In genomic region chr10:93325369-93325768, GRCm38 (mm10) we compare ENCODE assay signal across 12 mouse cellular contexts. TPM values are rescaled to one million over a fixed set of nuclear protein-coding genes. Genes with fewer than 3 reads are reported as not detected.
DNase-seq lines count a peak whose midpoint lies in the region; ATAC-seq lines count a peak whose summit lies in the region.
"Had no signal": no experiment of that assay in that cellular context is flagged by ENCODE, and none has a peak within 500 bp of the region (broad histone marks: within the 10 kb centered on the region; RNA-seq: fewer than 3 reads in every experiment).

No protein-coding gene starts in this region.

- no peak overlapping the region for H3K9ac ChIP-seq in kidney, embryonic 16.5 days (replicated peaks; ENCODE audit: low read length)
- no peak overlapping the region for H3K9ac ChIP-seq in limb, embryonic 15.5 days
- H3K9ac ChIP-seq: embryonic facial prominence, embryonic 15.5 days had no signal

- peak overlapping the region; percentile 79 for H3K27ac ChIP-seq in kidney, embryonic 16.5 days (ENCODE audit: low read length)
- H3K27ac ChIP-seq in limb, embryonic 15.5 days = peak overlapping the region; percentile 6; the same call in 1 of the 2 replicates
- H3K27ac ChIP-seq: stomach, postnatal 0 days had no signal

- no peak overlapping the region for H3K4me2 ChIP-seq in kidney, embryonic 16.5 days (replicated peaks; ENCODE audit: low read depth, low read length)
- no peak overlapping the region for H3K4me2 ChIP-seq in limb, embryonic 15.5 days
- H3K4me2 ChIP-seq: embryonic facial prominence, embryonic 15.5 days had no signal

- H3K36me3 ChIP-seq in kidney, embryonic 16.5 days (ENCODE audit: insufficient read depth, low read length) = no peaks in the 10 kb centered on the region
- no peaks in the 10 kb centered on the region for H3K36me3 ChIP-seq in limb, embryonic 15.5 days
- H3K36me3 ChIP-seq: embryonic facial prominence, embryonic 15.5 days had no signal

- no peak for DNase-seq in kidney, postnatal 10 days
- peak; percentile 70 for DNase-seq in 3T3-L1 (ENCODE audit: low read depth, low spot score)
- DNase-seq in CD4-positive, CD25-positive, alpha-beta regulatory T cell, adult 2 months (ENCODE audit: low read depth, low spot score) = peak; percentile 48
- DNase-seq in cerebellum, postnatal 10 days = no peak
- DNase-seq in ovary, adult 18-20 months (ENCODE audit: low spot score) = no peak
- DNase-seq: adrenal gland, adult 8-10 months; cerebellum, adult 18-20 months; lung, adult 2 months had no signal

- ATAC-seq in kidney, embryonic 16.5 days (ENCODE audit: low FRiP score, low TSS enrichment) = 0 out of 2 replicates have a peak, but pooled peaks have one; percentile 23
- no peak for ATAC-seq in limb, embryonic 15.5 days (ENCODE audit: insufficient number of reproducible peaks, low FRiP score, low TSS enrichment, low read depth)

- 37% methylated on average over 3 of the region's 3 CpGs for WGBS in kidney, embryonic 16.5 days
- WGBS in limb, embryonic 15.5 days = 56% methylated on average over 3 of the region's 3 CpGs

- H3K4me1 ChIP-seq in kidney, embryonic 16.5 days (ENCODE audit: insufficient read depth, low read length) = peaks cover 10% of the 10 kb centered on the region
- H3K4me1 ChIP-seq in limb, embryonic 15.5 days = peaks cover 12% of the 10 kb centered on the region; the same call in 1 of the 2 replicates

- H3K27me3 ChIP-seq in kidney, embryonic 16.5 days (ENCODE audit: insufficient read depth, low read length) = no peaks in the 10 kb centered on the region
- no peaks in the 10 kb centered on the region for H3K27me3 ChIP-seq in limb, embryonic 15.5 days
- H3K27me3 ChIP-seq: embryonic facial prominence, embryonic 15.5 days had no signal

- H3K9me3 ChIP-seq in kidney, embryonic 16.5 days (ENCODE audit: low read length) = no peaks in the 10 kb centered on the region
- H3K9me3 ChIP-seq in limb, embryonic 15.5 days = no peaks in the 10 kb centered on the region
- H3K9me3 ChIP-seq: embryonic facial prominence, embryonic 15.5 days had no signal

- H3K4me3 ChIP-seq in kidney, embryonic 16.5 days (ENCODE audit: low read length) = no peak overlapping the region
- no peak overlapping the region for H3K4me3 ChIP-seq in limb, embryonic 15.5 days
- H3K4me3 ChIP-seq: embryonic facial prominence, embryonic 15.5 days had no signal

RNA-seq across cellular contexts. Expression of gene Elk3, which starts 14.4 kb away (rescaled TPM):
- 41.3 and 45.6 TPM in 2 replicates for polyA plus RNA-seq in kidney, embryonic 16.5 days (2015; fragmentation: Nextera tagmentation; extraction: Ambion mirVana)
- polyA plus RNA-seq in limb, embryonic 15.5 days (2015; fragmentation: Nextera tagmentation; extraction: Ambion mirVana) = 36.2 and 36.3 TPM in 2 replicates

Comparison
In these comparisons a context has a peak if more than half of its experiments do, and no peak if none do; other contexts are left out.
1. DNase-seq: peak in 3T3-L1 (single experiment) and CD4-positive, CD25-positive, alpha-beta regulatory T cell, adult 2 months (single experiment); none in kidney, postnatal 10 days (single experiment), cerebellum, postnatal 10 days (0 of 2) and ovary, adult 18-20 months (single experiment).